Mouse (Mus musculus) liver, embryonic 15.5 days (tissue): Measurements from ENCODE around the gene Fam118a. TPM values are rescaled to one million over a fixed set of nuclear protein-coding genes. Genes with fewer than 3 reads are reported as not detected.
"Not testable (repeated sequence)": the region's sequence is repeated elsewhere in the genome, so short reads cannot be mapped to it uniquely, and the experiment has no call there.

Experiments used
- ATAC-seq: fragments of 200-750 bp; cut with Nextera tagmentation; 2 replicates; pipeline ENCODE4 v1.8.0; 2017; ENCODE audit warnings: moderate number of reproducible peaks, mild to moderate bottlenecking, moderate library complexity; ENCODE audit not compliant: insufficient read depth
- H3K27ac ChIP-seq: fragments of 300-500 bp; sonication (generic); replicated peaks from 2 replicates; pipeline ENCODE4 v1.5.1; 2015; ENCODE audit warnings: mild to moderate bottlenecking, inconsistent platforms
- H3K27me3 ChIP-seq: fragments of 300-500 bp; sonication (generic); 2 replicates; pipeline ENCODE4 v1.6.1; 2015; ENCODE audit warnings: mild to moderate bottlenecking, inconsistent platforms
- H3K36me3 ChIP-seq: fragments of 300-500 bp; sonication (generic); replicated peaks from 2 replicates; pipeline ENCODE4 v1.6.1; 2015; ENCODE audit warnings: moderate library complexity, mild to moderate bottlenecking, inconsistent platforms
- H3K4me1 ChIP-seq: fragments of 300-500 bp; sonication (generic); replicated peaks from 2 replicates; pipeline ENCODE4 v1.6.1; 2015; ENCODE audit warnings: inconsistent platforms
- H3K4me2 ChIP-seq: fragments of 300-500 bp; sonication (generic); 2 replicates; pipeline ENCODE4 v1.6.1; 2015; ENCODE audit warnings: moderate library complexity, mild to moderate bottlenecking, inconsistent platforms
- H3K4me3 ChIP-seq: fragments of 300-500 bp; sonication (generic); replicated peaks from 2 replicates; pipeline ENCODE4 v1.5.1; 2015; ENCODE audit warnings: mild to moderate bottlenecking, inconsistent platforms
- H3K9ac ChIP-seq: fragments of 300-500 bp; sonication (generic); 2 replicates; pipeline ENCODE4 v1.6.1; 2015; ENCODE audit warnings: moderate library complexity, mild to moderate bottlenecking, inconsistent platforms
- H3K9me3 ChIP-seq: fragments of 300-500 bp; sonication (generic); replicated peaks from 2 replicates; pipeline ENCODE4 v1.6.1; 2016; ENCODE audit warnings: inconsistent platforms
- WGBS: fragments of 180-500 bp; shearing (Covaris S2); methylation state at CpG from one replicate; pipeline ENCODE4 v1.1.7; 2015; ENCODE audit warnings: mixed read lengths; ENCODE audit not compliant: insufficient replicate concordance; 5-methylcytosine and 5-hydroxymethylcytosine counted together
- polyA plus RNA-seq: library from polyadenylated mRNA; unstranded; fragments of >200 nt; fragmentation: Nextera tagmentation; extraction: Ambion mirVana; gene quantifications from 2 replicates; pipeline ENCODE4 v1.2.1, GENCODE M21; 2015

Gene Fam118a
- polyA plus RNA-seq, 1 experiment from 2014 or later: 6.0 TPM

DNA sequence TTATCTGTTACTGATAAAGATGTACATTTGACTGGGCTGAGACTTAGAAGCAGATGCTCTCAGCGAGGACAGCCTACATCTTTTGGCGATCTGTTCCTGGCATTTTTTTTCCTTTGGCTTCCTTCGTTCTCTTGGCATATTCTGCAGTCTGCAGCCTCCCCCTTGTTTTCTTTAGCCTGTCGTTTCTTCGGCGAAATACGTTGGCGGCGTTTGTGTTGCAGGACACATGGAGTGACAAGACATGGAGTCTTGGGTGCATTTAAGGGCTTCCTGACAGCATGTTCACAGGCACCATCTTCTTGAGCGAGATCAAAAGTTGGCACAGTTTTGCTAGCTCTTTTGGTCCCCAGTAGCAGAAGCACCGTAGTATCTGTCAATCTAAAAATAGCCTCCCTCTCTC lies 13.0 kb upstream of the Fam118a start:
- Histone ChIP-seq H3K9me3 (no peaks in the 10 kb centered on the region), H3K9ac (no peak overlapping the region), H3K27ac (no peak overlapping the region), H3K4me2 (no peak overlapping the region), H3K27me3 (peaks cover 30% of the 10 kb centered on the region), H3K36me3 (no peaks in the 10 kb centered on the region), H3K4me1 (no peaks in the 10 kb centered on the region), H3K4me3 (no peak overlapping the region)
- 63% methylated on average over 11 of the region's 11 CpGs for WGBS
- no peak for ATAC-seq

DNA sequence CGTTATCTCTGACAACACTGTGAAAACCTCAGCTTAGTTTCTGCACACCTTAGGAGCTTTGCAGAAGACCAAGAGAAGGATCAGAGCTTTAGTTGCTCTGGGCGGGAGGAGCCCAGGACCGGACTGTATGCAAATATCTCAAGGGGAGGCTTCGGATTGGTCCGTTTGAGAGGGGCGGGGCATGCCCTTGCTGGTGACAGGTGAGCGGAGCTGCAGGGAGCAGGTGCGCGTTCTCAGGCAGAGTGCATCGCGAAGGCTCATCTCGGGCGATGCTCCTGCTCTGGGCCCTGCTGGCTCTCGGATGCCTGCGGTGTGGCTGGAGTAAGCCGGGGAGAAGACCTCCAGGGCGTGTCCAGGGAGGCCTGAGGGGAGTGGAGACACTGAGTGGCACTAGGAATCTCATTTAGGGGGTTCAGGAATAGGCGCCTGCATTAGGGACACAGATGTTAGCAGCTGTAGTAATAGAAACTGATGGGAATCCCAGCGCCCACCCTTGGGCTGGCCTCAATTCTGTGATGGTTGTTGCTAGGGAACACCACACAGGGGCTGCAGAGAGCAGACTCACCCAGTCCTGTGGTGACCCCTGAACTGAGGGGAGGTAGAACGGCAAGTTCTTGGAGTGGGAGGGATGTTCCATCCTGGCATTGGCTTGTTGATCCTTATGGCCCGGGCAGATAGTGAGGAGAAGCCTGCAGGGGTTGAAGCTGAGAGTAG lies 11.6 kb upstream of the Fam118a start, which contains the start of gene Upk3a:
Gene Upk3a, plus strand, starts transcription at position 191 of the 714 bp plus-strand sequence.
- Histone ChIP-seq H3K4me1 (no peaks in the 10 kb centered on the region), H3K4me2 (no peak within 1 kb of the TSS), H3K9me3 (no peaks in the 10 kb centered on the region), H3K9ac (no peak within 1 kb of the TSS), H3K4me3 (no peak within 1 kb of the TSS), H3K27me3 (peaks cover 30% of the 10 kb centered on the region), H3K27ac (no peak within 1 kb of the TSS), H3K36me3 (no peaks in the 10 kb centered on the region)
- WGBS: 9% methylated on average over 21 of the region's 21 CpGs
- ATAC-seq: no peak

DNA sequence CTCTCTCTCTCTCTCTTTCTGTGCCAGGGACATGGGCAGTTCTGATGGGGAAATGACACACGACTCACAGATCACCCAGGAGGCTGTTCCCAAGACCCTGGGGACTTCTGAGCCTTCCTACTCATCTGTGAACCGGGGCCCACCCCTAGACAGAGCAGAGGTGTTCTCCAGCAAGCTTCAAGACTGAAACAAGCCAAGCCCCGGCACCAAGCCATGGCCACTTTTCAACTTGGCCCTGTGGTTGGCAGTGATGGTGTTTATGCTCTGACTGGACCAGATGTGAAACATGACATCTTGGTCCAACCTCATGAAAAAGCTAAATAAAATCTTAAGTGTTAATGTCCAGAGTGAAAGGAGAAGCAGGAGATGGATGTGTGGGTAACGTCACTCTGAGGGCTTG lies 6.5 kb upstream of the Fam118a start:
- Histone ChIP-seq H3K9me3 (no peaks in the 10 kb centered on the region), H3K27ac (no peak overlapping the region), H3K27me3 (peaks cover 13% of the 10 kb centered on the region), H3K9ac (no peak overlapping the region), H3K4me2 (no peak overlapping the region), H3K4me3 (no peak overlapping the region), H3K4me1 (no peaks in the 10 kb centered on the region), H3K36me3 (no peaks in the 10 kb centered on the region)
- WGBS: 47% methylated on average over 4 of the region's 4 CpGs
- no peak for ATAC-seq

DNA sequence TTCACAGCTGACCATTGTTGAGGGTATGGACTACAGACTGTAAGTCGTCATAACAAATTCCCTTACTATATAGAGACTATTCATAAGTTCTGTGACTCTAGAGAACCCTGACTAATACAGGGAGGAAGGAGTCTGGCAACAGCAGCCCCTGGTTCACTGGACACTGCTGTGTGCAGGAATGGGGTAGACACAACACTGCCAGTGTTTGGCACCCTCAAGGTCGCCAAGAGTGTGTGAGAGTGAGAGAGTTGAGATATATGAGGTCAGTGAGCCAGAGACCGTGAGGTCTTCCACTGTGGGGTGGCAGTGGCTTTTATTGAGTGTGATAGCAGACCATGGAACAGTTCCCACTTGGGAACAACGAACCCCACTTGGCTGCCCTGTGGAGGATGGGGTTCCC lies 2.6 kb upstream of the Fam118a start:
- 60% methylated on average over 4 of the region's 4 CpGs for WGBS
- no peak overlapping the region for H3K4me2 ChIP-seq

DNA sequence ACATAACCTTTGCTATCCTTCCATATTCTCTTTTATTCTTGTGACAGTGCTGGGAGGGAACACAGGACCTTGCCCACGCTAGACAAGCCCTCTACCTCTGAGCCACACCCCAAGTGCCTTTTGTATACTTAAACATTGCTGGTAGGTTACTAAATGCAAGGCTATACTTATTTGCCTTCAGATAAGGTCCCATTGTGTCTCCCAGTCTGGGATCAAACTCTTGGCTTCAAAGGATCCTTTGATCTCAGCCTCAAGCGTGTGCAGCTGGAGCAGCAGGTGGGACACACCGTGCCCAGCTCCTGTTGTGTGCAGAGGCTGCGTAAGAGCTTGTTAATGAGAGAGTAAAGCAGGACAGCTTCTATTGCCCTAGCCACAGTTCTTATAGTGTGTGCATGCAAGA lies 1.0 kb upstream of the Fam118a start:
- Histone ChIP-seq H3K27me3 (no peaks in the 10 kb centered on the region), H3K4me3 (no peak overlapping the region), H3K27ac (no peak overlapping the region), H3K9me3 (no peaks in the 10 kb centered on the region), H3K9ac (no peak overlapping the region), H3K4me2 (no peak overlapping the region), H3K36me3 (no peaks in the 10 kb centered on the region), H3K4me1 (no peaks in the 10 kb centered on the region)
- WGBS: 67% methylated on average over 4 of the region's 4 CpGs
- no peak for ATAC-seq

More for the DNA sequence above, 2.6 kb upstream of the Fam118a start:
- Histone ChIP-seq H3K9me3 (no peaks in the 10 kb centered on the region), H3K27ac (no peak overlapping the region), H3K4me3 (no peak overlapping the region), H3K36me3 (no peaks in the 10 kb centered on the region), H3K4me1 (no peaks in the 10 kb centered on the region), H3K9ac (no peak overlapping the region), H3K27me3 (no peaks in the 10 kb centered on the region)
- no peak for ATAC-seq

DNA sequence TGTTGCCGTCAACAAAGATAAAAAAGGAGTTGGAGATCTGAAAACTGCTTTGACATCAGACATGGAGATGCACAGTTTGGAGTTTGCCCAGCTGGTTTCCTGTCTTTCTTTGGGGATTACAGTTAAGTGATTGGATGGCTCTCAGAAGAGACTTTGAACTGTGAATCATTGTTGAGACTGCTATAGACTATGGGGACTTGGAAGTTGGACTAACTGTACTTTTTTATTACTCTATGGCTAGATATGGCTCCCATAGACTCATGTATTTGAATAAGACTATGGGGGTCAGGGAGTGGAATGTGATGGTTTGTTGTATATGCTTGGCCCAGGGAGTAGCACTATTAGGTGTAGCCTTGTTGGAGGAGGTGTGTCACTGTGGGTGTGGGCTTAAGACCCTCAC lies 1.9 kb downstream of the Fam118a start:
- not testable (repeated sequence) for H3K9ac ChIP-seq, H3K4me1 ChIP-seq, H3K9me3 ChIP-seq, H3K27ac ChIP-seq, ATAC-seq, H3K4me3 ChIP-seq, H3K4me2 ChIP-seq, H3K36me3 ChIP-seq, H3K27me3 ChIP-seq
- WGBS: 43% methylated on average over 1 of the region's 1 CpGs

DNA sequence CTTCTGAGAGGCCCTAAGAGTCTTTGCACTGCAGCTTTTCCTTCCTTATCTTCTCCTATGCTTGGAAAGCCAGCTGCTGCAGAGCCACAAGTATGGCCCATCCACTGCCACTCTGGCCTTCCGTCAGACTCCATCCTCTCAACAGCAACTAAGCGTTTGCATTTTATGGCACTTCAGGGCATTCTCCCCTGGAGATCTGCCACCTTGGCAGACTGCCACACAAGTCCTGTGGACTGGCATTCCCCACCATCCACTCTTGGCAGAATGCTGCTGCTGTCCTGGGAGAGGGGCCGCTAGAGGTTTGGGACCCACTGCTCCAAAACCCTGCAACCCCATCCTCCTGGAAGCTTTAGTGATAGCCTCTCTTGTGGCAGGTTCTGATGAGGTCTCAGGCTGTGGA lies 3.1 kb downstream of the Fam118a start:
- WGBS: 65% methylated on average over 3 of the region's 3 CpGs
- H3K27ac ChIP-seq: no peak overlapping the region
- H3K9ac ChIP-seq: no peak overlapping the region
- no peak overlapping the region for H3K4me2 ChIP-seq
- no peaks in the 10 kb centered on the region for H3K9me3 ChIP-seq
- H3K4me3 ChIP-seq: no peak overlapping the region
- no peaks in the 10 kb centered on the region for H3K36me3 ChIP-seq
- 0 out of 2 replicates have a peak, but pooled peaks cover 6% of the 10 kb centered on the region for H3K27me3 ChIP-seq
- no peak for ATAC-seq
- peaks cover 8% of the 10 kb centered on the region for H3K4me1 ChIP-seq

DNA sequence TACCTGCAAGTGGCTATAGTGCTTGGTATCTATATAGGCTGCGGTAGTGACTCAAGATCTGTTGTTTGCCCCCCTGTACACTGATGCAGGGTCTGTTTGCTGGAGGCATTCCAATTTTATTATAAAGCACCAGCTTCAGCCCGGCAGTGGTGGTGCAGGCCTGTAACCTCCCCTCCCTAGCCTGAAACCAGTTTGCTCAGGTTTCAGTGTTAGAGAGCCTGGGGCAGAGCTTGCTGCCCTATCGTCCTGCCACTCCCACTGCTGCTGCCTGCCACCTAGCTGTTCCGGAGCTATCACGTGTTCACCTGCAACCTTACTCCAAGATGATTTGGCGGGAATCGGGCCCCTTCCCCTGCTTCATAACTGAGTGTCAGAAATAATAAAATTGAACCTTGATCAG lies 5.2 kb downstream of the Fam118a start:
- not testable (repeated sequence) for H3K27ac ChIP-seq, H3K4me3 ChIP-seq, H3K9me3 ChIP-seq, ATAC-seq, H3K36me3 ChIP-seq, H3K4me2 ChIP-seq, H3K27me3 ChIP-seq, H3K9ac ChIP-seq
- peaks cover 26% of the 10 kb centered on the region for H3K4me1 ChIP-seq
- 48% methylated on average over 7 of the region's 7 CpGs for WGBS

DNA sequence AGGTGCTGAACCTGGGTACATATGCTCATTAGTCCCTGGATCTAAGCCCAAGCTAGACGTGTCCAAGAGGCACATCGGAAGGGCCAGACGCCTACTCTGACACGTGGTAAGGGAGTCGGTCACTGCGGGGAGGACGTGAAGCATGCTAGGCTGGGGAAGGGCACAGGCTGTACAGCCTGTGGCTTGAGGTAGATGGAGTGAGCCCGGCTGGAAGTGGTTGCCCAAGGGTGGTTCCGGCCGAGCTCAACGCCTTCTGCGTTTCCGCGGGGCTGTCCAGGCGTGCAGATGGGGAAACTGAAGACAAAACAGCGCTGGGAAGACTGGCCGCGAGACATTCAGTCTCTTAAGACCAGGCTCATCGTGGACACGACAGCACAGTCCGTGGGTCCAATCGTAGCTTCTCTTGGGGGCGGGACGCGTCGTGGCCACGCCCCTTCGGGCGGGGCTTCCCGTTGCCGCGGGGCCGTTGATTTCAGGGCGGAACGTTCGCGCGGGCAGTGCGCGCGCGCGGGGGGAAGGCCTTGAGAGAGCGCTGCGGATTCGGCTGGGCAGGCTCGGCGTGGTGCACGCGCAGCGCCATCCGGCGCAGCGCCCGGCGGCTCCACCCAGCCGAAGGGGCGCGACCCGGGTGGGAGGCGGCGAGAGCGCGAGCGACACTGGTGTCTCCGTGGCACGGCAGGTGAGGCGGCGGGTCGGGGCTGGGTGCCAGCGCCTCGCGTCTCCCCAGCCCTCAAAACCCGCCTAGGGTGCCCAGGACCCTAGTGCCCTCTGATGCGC lies 8.0 kb downstream of the Fam118a start:
- under 1% methylated on average over 73 of the region's 75 CpGs for WGBS
- Histone ChIP-seq H3K27me3 (0 out of 2 replicates have a peak, but pooled peaks cover 6% of the 10 kb centered on the region), H3K4me1 (peaks cover 26% of the 10 kb centered on the region), H3K4me2 (peak overlapping the region; percentile 88), H3K4me3 (peak overlapping the region; percentile 73), H3K9ac (peak overlapping the region; percentile 74), H3K36me3 (no peaks in the 10 kb centered on the region), H3K9me3 (no peaks in the 10 kb centered on the region), H3K27ac (peak overlapping the region; percentile 67)
- peak; percentile 95 for ATAC-seq

DNA sequence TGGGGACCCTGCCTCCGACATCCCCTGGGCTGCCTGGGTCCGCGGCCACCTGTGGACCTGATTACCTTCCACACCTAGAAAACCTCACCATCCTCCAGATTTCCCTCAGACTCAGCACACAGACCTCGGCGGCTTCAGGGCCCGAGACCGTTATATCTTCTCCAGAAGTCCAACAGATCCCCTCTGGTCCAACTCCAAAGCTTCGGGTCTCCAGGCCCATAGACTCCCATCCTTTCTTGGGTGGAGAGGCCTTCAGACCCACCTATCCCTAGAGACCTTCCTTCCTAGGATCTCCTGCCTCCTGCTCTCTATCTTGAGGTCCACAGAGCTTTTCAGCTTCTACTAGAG lies 8.6 kb downstream of the Fam118a start:
- 3% methylated on average over 8 of the region's 8 CpGs for WGBS
- H3K36me3 ChIP-seq: no peaks in the 10 kb centered on the region

DNA sequence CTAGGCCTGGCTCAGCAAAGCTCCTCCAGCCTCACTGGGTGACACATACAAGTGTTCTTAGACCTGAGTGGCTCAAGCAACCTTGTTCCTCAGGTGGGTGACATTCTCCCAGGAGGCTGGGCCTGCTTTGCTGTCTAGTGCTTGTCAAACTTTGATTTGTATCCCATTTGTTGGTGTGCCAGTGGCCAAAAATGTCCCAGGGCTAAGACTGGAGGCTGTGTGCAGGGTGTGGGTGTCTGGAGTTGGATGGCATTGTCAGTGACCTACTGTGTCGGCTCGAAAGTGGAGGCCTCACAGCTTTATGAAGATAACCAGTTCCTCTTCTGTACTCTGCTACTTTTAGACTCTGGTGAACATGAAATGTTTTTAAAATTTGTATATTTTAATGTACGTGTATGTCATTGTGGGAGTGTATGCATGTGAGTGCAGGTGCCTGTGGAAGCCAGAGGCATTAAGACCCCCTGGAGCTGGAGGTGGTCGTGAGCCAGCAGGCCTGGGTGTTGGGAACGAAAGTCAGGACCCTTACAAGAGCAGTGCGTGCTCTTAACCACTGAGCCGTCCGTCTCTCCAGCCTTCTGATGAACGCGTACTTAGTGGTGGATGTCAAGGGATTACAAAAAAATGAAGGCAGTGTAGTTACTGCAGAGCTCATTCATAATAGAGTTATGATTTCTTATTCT lies 12.9 kb downstream of the Fam118a start:
- no peak overlapping the region for H3K4me2 ChIP-seq
- no peak overlapping the region for H3K27ac ChIP-seq
- H3K36me3 ChIP-seq: no peaks in the 10 kb centered on the region
- 64% methylated on average over 10 of the region's 10 CpGs for WGBS
- no peak overlapping the region for H3K9ac ChIP-seq
- ATAC-seq: no peak
- H3K27me3 ChIP-seq: no peaks in the 10 kb centered on the region
- H3K4me3 ChIP-seq: no peak overlapping the region
- peaks cover 24% of the 10 kb centered on the region for H3K4me1 ChIP-seq
- no peaks in the 10 kb centered on the region for H3K9me3 ChIP-seq

More for the DNA sequence above, 8.6 kb downstream of the Fam118a start:
- H3K4me3 ChIP-seq: peak overlapping the region; percentile 73
- peak overlapping the region; percentile 88 for H3K4me2 ChIP-seq
- H3K9ac ChIP-seq: peak overlapping the region; percentile 74
- peak overlapping the region; percentile 62 for H3K27ac ChIP-seq
- 0 out of 2 replicates have a peak, but pooled peaks cover 6% of the 10 kb centered on the region for H3K27me3 ChIP-seq
- ATAC-seq: no peak
- peaks cover 27% of the 10 kb centered on the region for H3K4me1 ChIP-seq
- no peaks in the 10 kb centered on the region for H3K9me3 ChIP-seq
